In the genomic region with DNA sequence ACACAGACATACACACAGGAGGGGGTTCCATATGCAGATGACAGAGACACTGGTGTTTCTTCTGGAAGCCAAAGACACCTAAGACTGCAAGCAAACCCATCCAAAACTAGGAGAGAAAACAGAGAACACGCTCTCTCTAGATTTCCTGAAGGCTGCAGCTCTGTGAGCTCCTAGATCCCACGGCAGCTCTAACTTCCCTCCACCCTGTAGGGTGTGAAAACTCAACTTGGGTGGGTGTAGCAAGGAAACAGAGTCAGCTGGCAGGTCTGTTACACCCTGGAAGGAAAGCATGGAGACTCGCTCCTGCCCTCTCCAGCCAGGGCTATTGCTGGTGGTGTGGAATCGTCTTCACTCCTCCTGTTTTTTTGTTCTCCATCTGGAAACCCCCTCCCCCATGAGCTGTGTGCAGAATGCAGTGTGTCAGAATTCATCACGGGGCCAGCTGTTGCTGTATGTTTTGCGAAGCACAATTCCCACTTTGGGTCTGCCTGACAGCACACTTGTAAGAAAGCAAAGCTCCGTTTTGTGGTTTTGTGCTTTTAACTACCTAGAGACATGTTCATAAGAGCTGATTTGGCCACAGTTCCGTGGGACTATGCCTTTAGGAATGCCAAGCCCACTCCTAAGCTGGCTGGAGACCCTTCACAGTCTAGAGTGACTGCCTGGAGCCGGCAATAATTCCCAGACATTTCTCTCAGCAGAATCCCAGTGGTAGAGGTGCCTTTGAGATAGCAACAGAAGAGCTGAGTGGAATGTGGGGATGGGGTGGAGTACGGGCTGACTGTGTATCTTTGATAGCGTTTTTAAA, we compare ENCODE assay signal across 9 mouse cellular contexts. TPM values are rescaled to one million over a fixed set of nuclear protein-coding genes. Genes with fewer than 3 reads are reported as not detected.
DNase-seq lines count a peak whose midpoint lies in the region; ATAC-seq and TF ChIP-seq lines count a peak whose summit lies in the region.
"Had no signal": no experiment of that assay in that cellular context is flagged by ENCODE, and none has a peak within 500 bp of the region (broad histone marks: within the 10 kb centered on the region; RNA-seq: fewer than 3 reads in every experiment).

No protein-coding gene starts in this region.

- no peak overlapping the region for H3K9ac ChIP-seq in lung, embryonic 14.5 days
- H3K9ac ChIP-seq in forebrain, embryonic 14.5 days (ENCODE audit: low read length) = peak overlapping the region; percentile 6; the same call in 1 of the 2 replicates
- H3K9ac ChIP-seq in liver, embryonic 12.5 days = peak overlapping the region; percentile 29; the same call in 1 of the 2 replicates
- H3K9ac ChIP-seq in stomach, embryonic 15.5 days = no peak overlapping the region

- peak; percentile 25 for ATAC-seq in lung, embryonic 14.5 days (ENCODE audit: insufficient read depth)
- no peak for ATAC-seq in forebrain, embryonic 14.5 days
- peak; percentile 25; the same call in 1 of the 2 replicates for ATAC-seq in liver, embryonic 12.5 days
- no peak for ATAC-seq in stomach, embryonic 15.5 days (ENCODE audit: insufficient read depth, low FRiP score, low read depth)
- ATAC-seq in granulocyte monocyte progenitor cell, adult 5-6 weeks (replicated peaks; ENCODE audit: poor library complexity, severe bottlenecking) = no peak

- peak overlapping the region; percentile 40 for H3K4me3 ChIP-seq in lung, embryonic 14.5 days (ENCODE audit: low read depth, low read length)
- no peak overlapping the region for H3K4me3 ChIP-seq in forebrain, embryonic 14.5 days (ENCODE audit: low read depth, low read length)
- peak overlapping the region; percentile 48; the same call in 1 of the 2 replicates for H3K4me3 ChIP-seq in liver, embryonic 12.5 days
- peak overlapping the region; percentile 31 for H3K4me3 ChIP-seq in stomach, embryonic 15.5 days (replicated peaks)

- H3K27me3 ChIP-seq in lung, embryonic 14.5 days (ENCODE audit: insufficient read depth, low read length) = no peaks in the 10 kb centered on the region
- H3K27me3 ChIP-seq in forebrain, embryonic 14.5 days (replicated peaks; ENCODE audit: control insufficient read depth, insufficient read depth, low read length) = no peaks in the 10 kb centered on the region
- peaks cover 15% of the 10 kb centered on the region; the same call in 1 of the 2 replicates for H3K27me3 ChIP-seq in liver, embryonic 12.5 days (replicated peaks)
- H3K27me3 ChIP-seq in stomach, embryonic 15.5 days (replicated peaks) = no peaks in the 10 kb centered on the region

- no peaks in the 10 kb centered on the region for H3K9me3 ChIP-seq in lung, embryonic 14.5 days (ENCODE audit: low read depth, low read length)
- no peaks in the 10 kb centered on the region for H3K9me3 ChIP-seq in forebrain, embryonic 14.5 days (replicated peaks; ENCODE audit: control insufficient read depth, low read length)
- no peaks in the 10 kb centered on the region for H3K9me3 ChIP-seq in liver, embryonic 12.5 days (replicated peaks)
- H3K9me3 ChIP-seq in stomach, embryonic 15.5 days = no peaks in the 10 kb centered on the region
- H3K9me3 ChIP-seq: megakaryocyte, embryonic 14.5 days had no signal

- TF ChIP-seq CTCF in lung, embryonic 14.5 days (IDR thresholded peaks at IDR 0.05; ENCODE audit: low read depth) = no peak

- no peaks in the 10 kb centered on the region for H3K36me3 ChIP-seq in lung, embryonic 14.5 days (ENCODE audit: insufficient read depth)
- no peaks in the 10 kb centered on the region for H3K36me3 ChIP-seq in forebrain, embryonic 14.5 days (ENCODE audit: control insufficient read depth, insufficient read depth, low read length)
- H3K36me3 ChIP-seq in liver, embryonic 12.5 days = no peaks in the 10 kb centered on the region
- H3K36me3 ChIP-seq in stomach, embryonic 15.5 days = no peaks in the 10 kb centered on the region

- peak overlapping the region; percentile 77 for H3K4me2 ChIP-seq in lung, embryonic 14.5 days
- peak overlapping the region; percentile 44 for H3K4me2 ChIP-seq in forebrain, embryonic 14.5 days (ENCODE audit: low read length)
- H3K4me2 ChIP-seq in liver, embryonic 12.5 days = peak overlapping the region; percentile 68
- peak overlapping the region; percentile 59 for H3K4me2 ChIP-seq in stomach, embryonic 15.5 days

- 0 out of 2 replicates have a peak, but pooled peaks cover 9% of the 10 kb centered on the region for H3K4me1 ChIP-seq in lung, embryonic 14.5 days (ENCODE audit: insufficient read depth)
- peaks cover 23% of the 10 kb centered on the region for H3K4me1 ChIP-seq in forebrain, embryonic 14.5 days (ENCODE audit: control insufficient read depth, insufficient read depth, low read length)
- H3K4me1 ChIP-seq in liver, embryonic 12.5 days = peaks cover 7% of the 10 kb centered on the region
- H3K4me1 ChIP-seq in stomach, embryonic 15.5 days = peaks cover 20% of the 10 kb centered on the region

- peak; percentile 51 for DNase-seq in lung, embryonic 14.5 days
- DNase-seq in lung, postnatal 14 days = no peak
- peak; percentile 52 for DNase-seq in forebrain, embryonic 14.5 days (ENCODE audit: low spot score)
- DNase-seq in urinary bladder, postnatal 14 days (ENCODE audit: low spot score) = no peak
- DNase-seq: gastrocnemius, postnatal 14 days had no signal

- 19% methylated on average over 11 of the region's 11 CpGs for whole genome bisulfite sequencing in lung, embryonic 14.5 days
- WGBS in forebrain, embryonic 14.5 days = 28% methylated on average over 11 of the region's 11 CpGs
- 31% methylated on average over 11 of the region's 11 CpGs for WGBS in liver, embryonic 12.5 days (ENCODE audit: insufficient replicate concordance)
- WGBS in stomach, embryonic 15.5 days = 19% methylated on average over 11 of the region's 11 CpGs

- peak overlapping the region; percentile 71 for H3K27ac ChIP-seq in lung, embryonic 14.5 days (ENCODE audit: low read depth)
- H3K27ac ChIP-seq in forebrain, embryonic 14.5 days (ENCODE audit: low read depth, low read length) = 0 out of 2 replicates have a peak overlapping the region, but pooled peaks have one; percentile 3
- no peak overlapping the region for H3K27ac ChIP-seq in liver, embryonic 12.5 days
- H3K27ac ChIP-seq in stomach, embryonic 15.5 days = peak overlapping the region; percentile 42; the same call in 1 of the 2 replicates

RNA-seq across cellular contexts. Expression of a gene that starts 11.7 kb away (rescaled TPM):
- polyA plus RNA-seq in lung, embryonic 14.5 days (2014; fragmentation: Nextera tagmentation; extraction: Ambion mirVana) = 28.4 and 31.8 TPM in 2 replicates
- polyA plus RNA-seq in forebrain, embryonic 14.5 days (2014; fragmentation: Nextera tagmentation; extraction: Ambion mirVana) = 36.1 and 44.6 TPM in 2 replicates
- 0.86 and 0.92 TPM in 2 replicates for polyA plus RNA-seq in liver, embryonic 12.5 days (2016; fragmentation: Nextera tagmentation; extraction: Ambion mirVana)
- 6.7 and 8.9 TPM in 2 replicates for polyA plus RNA-seq in stomach, embryonic 15.5 days (2015; fragmentation: Nextera tagmentation; extraction: Ambion mirVana)
- not detected in 2 replicates for total RNA-seq in granulocyte monocyte progenitor cell, adult 5-6 weeks (2014; fragmentation: Nextera tagmentation)
- not detected in 2 replicates for total RNA-seq in granulocyte monocyte progenitor cell, adult 5-6 weeks (2017)

Comparison
In these comparisons a context has a peak if more than half of its experiments do, and no peak if none do; other contexts are left out.
1. DNase-seq: peak in lung, embryonic 14.5 days (single experiment) and forebrain, embryonic 14.5 days (single experiment); none in lung, postnatal 14 days (single experiment) and urinary bladder, postnatal 14 days (single experiment).
2. ATAC-seq: peak in lung, embryonic 14.5 days (single experiment) and liver, embryonic 12.5 days (single experiment); none in forebrain, embryonic 14.5 days (single experiment), stomach, embryonic 15.5 days (single experiment) and granulocyte monocyte progenitor cell, adult 5-6 weeks (single experiment).
3. H3K9ac ChIP-seq: peak in forebrain, embryonic 14.5 days (single experiment) and liver, embryonic 12.5 days (single experiment); none in lung, embryonic 14.5 days (single experiment) and stomach, embryonic 15.5 days (single experiment).
4. Peak in every context shown above with its lines, with median percentiles within 50 percentile points of each other: H3K4me2 ChIP-seq.